Mouse (Mus musculus): ENCODE measurements around the gene Ecel1.

GRCm38 (mm10) chr1:87108564-87108963, 47.8 kb downstream of the Ecel1 start:
- TF ChIP-seq CTCF (IDR thresholded peaks at IDR 0.05; ENCODE audit: low read depth) (no peak), EP300 (IDR thresholded peaks at IDR 0.05; ENCODE audit: low read depth) (no peak)
